Mouse (Mus musculus) MEL (cell line): ENCODE measurements around the gene Bace1. TPM values are rescaled to one million over a fixed set of nuclear protein-coding genes. Genes with fewer than 3 reads are reported as not detected.

ENCODE experiments used
- DNase-seq: peaks from one replicate; pipeline ENCODE4 v3.0.0; 2011; ENCODE audit warnings: low read depth, low spot score
- H3K27ac ChIP-seq: 2 replicates; pipeline ENCODE4 v1.5.1; 2012; ENCODE audit warnings: low read depth, mild to moderate bottlenecking, control low read depth, low read length, moderate library complexity; ENCODE audit not compliant: control insufficient read depth
- H3K27me3 ChIP-seq, 2 experiments: fragments of 150-350 bp in 1 of 2; sonication (generic) in 1 of 2; 2 replicates each; pipeline ENCODE4 v1.6.1; 2012; ENCODE audit warnings: low read length in 2 of 2, mild to moderate bottlenecking in 2 of 2, improper control_type of control experiment in 1 of 2, moderate library complexity in 1 of 2; ENCODE audit not compliant: insufficient read depth in 2 of 2, control insufficient read depth in 1 of 2
- H3K36me3 ChIP-seq, 2 experiments: 2 replicates each; pipeline ENCODE4 v1.6.1; 2012 to 2014; ENCODE audit warnings: low read length in 2 of 2, improper control_type of control experiment in 1 of 2, inconsistent platforms in 1 of 2, mild to moderate bottlenecking in 1 of 2; ENCODE audit not compliant: insufficient read depth in 2 of 2, control insufficient read depth in 1 of 2
- H3K4me1 ChIP-seq, 2 experiments: fragments of 150-350 bp in 1 of 2; sonication (generic) in 1 of 2; 2 replicates each; pipeline ENCODE4 v1.6.1; 2012; ENCODE audit warnings: low read length in 2 of 2, improper control_type of control experiment in 1 of 2, mild to moderate bottlenecking in 1 of 2; ENCODE audit not compliant: insufficient read depth in 2 of 2, control insufficient read depth in 1 of 2
- H3K4me3 ChIP-seq, 2 experiments: fragments of 150-350 bp in 1 of 2; sonication (generic) in 1 of 2; 2 replicates each; pipeline ENCODE4 v1.5.1; 2012; ENCODE audit warnings: low read depth in 2 of 2, low read length in 2 of 2, mild to moderate bottlenecking in 2 of 2, moderate library complexity in 2 of 2, control low read depth in 1 of 2, improper control_type of control experiment in 1 of 2; ENCODE audit not compliant: control insufficient read depth in 1 of 2, insufficient read depth in 1 of 2
- H3K79me2 ChIP-seq: 2 replicates; pipeline ENCODE4 v1.6.1; 2012; ENCODE audit warnings: mild to moderate bottlenecking, low read length, moderate library complexity; ENCODE audit not compliant: control insufficient read depth, poor library complexity, insufficient read depth
- H3K9ac ChIP-seq: 2 replicates; pipeline ENCODE4 v1.6.1; 2012; ENCODE audit warnings: low read depth, mild to moderate bottlenecking, control low read depth, low read length, moderate library complexity; ENCODE audit not compliant: control insufficient read depth, poor library complexity, severe bottlenecking
- H3K9me3 ChIP-seq: fragments of 150-350 bp; sonication (generic); replicated peaks from 2 replicates; pipeline ENCODE4 v1.6.1; 2012; ENCODE audit warnings: mild to moderate bottlenecking, low read length, improper control_type of control experiment, moderate library complexity; ENCODE audit not compliant: insufficient read depth
- CHD1 ChIP-seq: IDR thresholded peaks from 2 replicates; pipeline ENCODE4 v1.6.1; 2012; ENCODE audit warnings: low read depth, mild to moderate bottlenecking, inconsistent platforms, low read length, improper control_type of control experiment
- CTCF ChIP-seq, 3 experiments: IDR thresholded peaks in 2 of 3; conservative IDR thresholded peaks in 1 of 3; 2 replicates each; pipeline ENCODE4 v1.5.1; 2011 to 2012; ENCODE audit warnings: low read length in 3 of 3, low read depth in 2 of 3, mild to moderate bottlenecking in 2 of 3, improper control_type of control experiment in 1 of 3, inconsistent platforms in 1 of 3, mixed read lengths in 1 of 3, moderate library complexity in 1 of 3; ENCODE audit not compliant: control insufficient read depth in 1 of 3, insufficient read depth in 1 of 3, poor library complexity in 1 of 3, severe bottlenecking in 1 of 3
- E2F4 ChIP-seq: IDR thresholded peaks from 2 replicates; pipeline ENCODE4 v1.6.1; 2011; ENCODE audit warnings: low read depth, low read length, improper control_type of control experiment, borderline replicate concordance
- EP300 ChIP-seq, 2 experiments: IDR thresholded peaks; 2 replicates each; pipeline ENCODE4 v1.6.1; 2011; ENCODE audit warnings: improper control_type of control experiment in 2 of 2, low read length in 2 of 2, low read depth in 1 of 2, mild to moderate bottlenecking in 1 of 2
- ETS1 ChIP-seq: IDR thresholded peaks from 2 replicates; pipeline ENCODE4 v1.6.1; 2012; ENCODE audit warnings: low read depth, mild to moderate bottlenecking, inconsistent platforms, low read length, improper control_type of control experiment, moderate library complexity
- GABPA ChIP-seq: IDR thresholded peaks from 2 replicates; pipeline ENCODE4 v1.6.1; 2012; ENCODE audit warnings: low read depth, mild to moderate bottlenecking, inconsistent platforms, low read length, improper control_type of control experiment, moderate library complexity
- GATA1 ChIP-seq: IDR thresholded peaks from 2 replicates; pipeline ENCODE4 v1.6.1; 2011; ENCODE audit warnings: low read depth, low read length, improper control_type of control experiment
- HCFC1 ChIP-seq: IDR thresholded peaks from 2 replicates; pipeline ENCODE4 v1.6.1; 2012; ENCODE audit warnings: low read depth, mild to moderate bottlenecking, inconsistent platforms, low read length, improper control_type of control experiment, moderate library complexity
- JUND ChIP-seq: IDR thresholded peaks from 2 replicates; pipeline ENCODE4 v1.6.1; 2011; ENCODE audit warnings: low read depth, mild to moderate bottlenecking, improper control_type of control experiment, low read length
- KAT2A ChIP-seq: conservative IDR thresholded peaks from 2 replicates; pipeline ENCODE4 v1.6.1; 2012; ENCODE audit warnings: low read depth, low read length, improper control_type of control experiment, inconsistent platforms
- MAX ChIP-seq: IDR thresholded peaks from 2 replicates; pipeline ENCODE4 v1.6.1; 2011; ENCODE audit warnings: low read length, improper control_type of control experiment
- MAZ ChIP-seq: IDR thresholded peaks from 2 replicates; pipeline ENCODE4 v1.6.1; 2012; ENCODE audit warnings: low read depth, mild to moderate bottlenecking, inconsistent platforms, low read length, improper control_type of control experiment
- MEF2A ChIP-seq: IDR thresholded peaks from 2 replicates; pipeline ENCODE4 v1.6.1; 2014; ENCODE audit warnings: low read depth, mild to moderate bottlenecking, inconsistent platforms, low read length, improper control_type of control experiment; ENCODE audit not compliant: poor library complexity, insufficient replicate concordance, severe bottlenecking; ENCODE audit errors: extremely low read depth
- MYC ChIP-seq: IDR thresholded peaks from 2 replicates; pipeline ENCODE4 v1.6.1; 2011; ENCODE audit warnings: low read depth, mild to moderate bottlenecking, low read length, improper control_type of control experiment, moderate library complexity
- NRF1 ChIP-seq: IDR thresholded peaks from 2 replicates; pipeline ENCODE4 v1.6.1; 2014; ENCODE audit warnings: low read depth, mild to moderate bottlenecking, inconsistent platforms, low read length, improper control_type of control experiment, moderate library complexity; ENCODE audit not compliant: poor library complexity, insufficient read depth, severe bottlenecking
- POLR2A ChIP-seq, 2 experiments: IDR thresholded peaks; 2 replicates each; pipeline ENCODE4 v1.6.1; 2011 to 2012; ENCODE audit warnings: low read length in 2 of 2, mild to moderate bottlenecking in 2 of 2, control low read depth in 1 of 2, improper control_type of control experiment in 1 of 2, low read depth in 1 of 2, moderate library complexity in 1 of 2; ENCODE audit not compliant: control insufficient read depth in 1 of 2, insufficient read depth in 1 of 2, poor library complexity in 1 of 2
- POLR2AphosphoS2 ChIP-seq: IDR thresholded peaks from 2 replicates; pipeline ENCODE4 v1.6.1; 2011; ENCODE audit warnings: low read length, improper control_type of control experiment
- POLR2AphosphoS5 ChIP-seq: IDR thresholded peaks from 2 replicates; pipeline ENCODE4 v1.6.1; 2012; ENCODE audit warnings: low read depth, borderline replicate concordance, mild to moderate bottlenecking, inconsistent platforms, low read length, moderate library complexity, mixed read lengths
- RAD21 ChIP-seq: IDR thresholded peaks from 2 replicates; pipeline ENCODE4 v1.6.1; 2011; ENCODE audit warnings: mild to moderate bottlenecking, low read depth, low read length, improper control_type of control experiment
- SIN3A ChIP-seq: IDR thresholded peaks from 2 replicates; pipeline ENCODE4 v1.6.1; 2012; ENCODE audit warnings: low read length, improper control_type of control experiment, inconsistent platforms
- SMC3 ChIP-seq: IDR thresholded peaks from 2 replicates; pipeline ENCODE4 v1.6.1; 2011; ENCODE audit warnings: low read depth, low read length, improper control_type of control experiment
- TAL1 ChIP-seq: IDR thresholded peaks from 2 replicates; pipeline ENCODE4 v1.6.1; 2012; ENCODE audit warnings: mild to moderate bottlenecking, inconsistent platforms, low read length, moderate library complexity, mixed read lengths
- TBP ChIP-seq: IDR thresholded peaks from 2 replicates; pipeline ENCODE4 v1.8.0; 2011; ENCODE audit warnings: low read depth, low read length, improper control_type of control experiment
- TCF12 ChIP-seq: IDR thresholded peaks from 2 replicates; pipeline ENCODE4 v1.6.1; 2014; ENCODE audit warnings: low read depth, mild to moderate bottlenecking, inconsistent platforms, low read length, improper control_type of control experiment, moderate library complexity
- ZKSCAN1 ChIP-seq: IDR thresholded peaks from 2 replicates; pipeline ENCODE4 v1.6.1; 2012; ENCODE audit warnings: low read depth, mild to moderate bottlenecking, inconsistent platforms, low read length, improper control_type of control experiment, moderate library complexity
- ZMIZ1 ChIP-seq: IDR thresholded peaks from 2 replicates; pipeline ENCODE4 v1.6.1; 2012; ENCODE audit warnings: low read depth, mild to moderate bottlenecking, inconsistent platforms, low read length, improper control_type of control experiment, moderate library complexity
- polyA plus RNA-seq, 2 experiments: library from polyadenylated mRNA; stranded (reverse) in 1 of 2; unstranded in 1 of 2; fragments of >175 nt in 1 of 2; fragments of >200 nt in 1 of 2; gene quantifications; 2 replicates each; pipeline versions ENCODE4 v1.2.1 to v1.2.4; 2012; ENCODE audit warnings: low replicate concordance in 2 of 2, low read depth in 1 of 2; ENCODE audit not compliant: insufficient read length in 2 of 2, insufficient read depth in 1 of 2, missing spikeins in 1 of 2
- total RNA-seq: library from RNA; depleted of rRNA; stranded (reverse); fragments of 300-350 nt; gene quantifications from 2 replicates; pipeline ENCODE4 v1.2.3, GENCODE M21; 2012

The Bace1 gene
- total and polyA plus RNA-seq, 3 experiments: 0.27 to 4.0 TPM; not detected in 1

DNA sequence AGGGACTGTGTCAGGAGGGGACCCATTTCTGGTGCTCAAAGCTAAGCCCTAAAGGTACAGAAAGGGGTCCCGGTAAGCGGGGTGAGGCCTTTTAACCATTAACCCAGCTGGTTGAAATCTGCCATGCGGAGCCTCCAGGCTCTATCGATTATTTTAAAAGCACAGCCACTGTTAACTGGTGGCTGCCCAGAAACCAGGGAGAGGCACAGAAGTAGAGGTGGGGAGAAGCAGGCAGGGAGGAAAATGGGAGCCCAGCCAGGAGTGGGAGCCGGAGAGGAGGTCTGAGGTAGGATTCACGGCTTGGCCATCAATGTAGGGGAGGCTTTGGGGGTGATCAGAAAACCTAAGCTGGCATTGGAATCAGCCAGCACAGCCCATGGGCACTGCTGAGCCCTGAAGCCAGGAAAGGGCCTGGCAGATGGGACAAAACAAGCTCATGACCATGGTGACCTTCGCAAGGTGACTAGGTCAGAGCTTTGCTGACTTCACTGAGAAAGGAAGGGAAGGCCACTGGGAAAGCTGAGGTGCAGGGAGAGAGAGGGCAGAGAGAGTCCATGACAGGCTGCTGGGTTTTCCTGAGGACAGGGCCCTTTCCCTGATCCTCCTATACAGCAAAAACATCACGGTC is 12.3 kb downstream of the Bace1 start:
- no peak for DNase-seq
- Histone ChIP-seq H3K4me3 (no peak overlapping the region), H3K4me1 (no peaks in the 10 kb centered on the region), H3K27me3 (no peaks in the 10 kb centered on the region), H3K27ac (no peak overlapping the region), H3K9me3 (no peaks in the 10 kb centered on the region), H3K36me3 (no peaks in the 10 kb centered on the region), H3K79me2 (no peaks in the 10 kb centered on the region), H3K9ac (no peak overlapping the region)
- TF ChIP-seq JUND: no peak
- no peak for TF ChIP-seq KAT2A
- TF ChIP-seq HCFC1: no peak
- no peak for TF ChIP-seq POLR2AphosphoS5
- TF ChIP-seq ZKSCAN1: no peak
- no peak for TF ChIP-seq POLR2AphosphoS2
- TF ChIP-seq E2F4: no peak
- no peak for TF ChIP-seq TBP
- no peak for TF ChIP-seq TAL1
- TF ChIP-seq GATA1: no peak
- no peak for TF ChIP-seq POLR2A (IDR thresholded peaks at IDR 0.05; ENCODE audit: control insufficient read depth in 1 of 2, insufficient read depth in 1 of 2, low read depth in 1 of 2, low read length in 2 of 2, poor library complexity in 1 of 2)
- TF ChIP-seq MEF2A: no peak
- TF ChIP-seq SIN3A: no peak

GRCm38 (mm10) chr9:45851330-45851729 is 12.9 kb downstream of the Bace1 start:
- H3K27me3 ChIP-seq: no peaks in the 10 kb centered on the region

More at GRCm38 (mm10) chr9:45851330-45851729, 12.9 kb downstream of the Bace1 start:
- TF ChIP-seq E2F4 (no peak), ZKSCAN1 (no peak), MAX (no peak), POLR2A (IDR thresholded peaks at IDR 0.05; ENCODE audit: control insufficient read depth in 1 of 2, insufficient read depth in 1 of 2, low read depth in 1 of 2, low read length in 2 of 2, poor library complexity in 1 of 2) (no peak), POLR2AphosphoS2 (no peak), ZMIZ1 (no peak), GABPA (no peak), ETS1 (no peak), RAD21 (no peak), TCF12 (no peak), MYC (no peak), CTCF (IDR thresholded peaks at IDR 0.05 in 2 of 3, conservative IDR thresholded peaks at IDR 0.05 in 1 of 3; ENCODE audit: control insufficient read depth in 1 of 3, insufficient read depth in 1 of 3, low read depth in 2 of 3, low read length in 3 of 3, poor library complexity in 1 of 3, severe bottlenecking in 1 of 3) (no peak), EP300 (IDR thresholded peaks at IDR 0.05; ENCODE audit: low read depth in 1 of 2, low read length in 2 of 2) (no peak), SMC3 (no peak), SIN3A (no peak), NRF1 (no peak), MAZ (no peak), JUND (no peak), CHD1 (no peak)
- Histone ChIP-seq H3K36me3 (no peaks in the 10 kb centered on the region), H3K4me3 (no peak overlapping the region), H3K79me2 (no peaks in the 10 kb centered on the region), H3K4me1 (no peaks in the 10 kb centered on the region), H3K27ac (no peak overlapping the region), H3K9me3 (no peaks in the 10 kb centered on the region), H3K9ac (no peak overlapping the region)
- DNase-seq: no peak
